Mouse (Mus musculus) hindbrain, postnatal 0 days (tissue): Measurements from ENCODE around the gene 6430628N08Rik. TPM values are rescaled to one million over a fixed set of nuclear protein-coding genes. Genes with fewer than 3 reads are reported as not detected.

Experiments used
- ATAC-seq: fragments of 200-750 bp; cut with Nextera tagmentation; 2 replicates; pipeline ENCODE4 v1.8.0; 2017; ENCODE audit warnings: mild to moderate bottlenecking, moderate TSS enrichment, moderate library complexity
- DNase-seq: peaks from one replicate; pipeline ENCODE4 v3.0.0-alpha.2; 2015; ENCODE audit warnings: low spot score
- H3K27ac ChIP-seq: fragments of 300-500 bp; sonication (generic); 2 replicates; pipeline ENCODE4 v1.5.1; 2014; ENCODE audit warnings: mild to moderate bottlenecking
- H3K27me3 ChIP-seq: fragments of 300-500 bp; sonication (generic); 2 replicates; pipeline ENCODE4 v1.6.1; 2014; ENCODE audit warnings: low read length, mixed read lengths; ENCODE audit not compliant: insufficient read depth
- H3K36me3 ChIP-seq: fragments of 300-500 bp; sonication (generic); 2 replicates; pipeline ENCODE4 v1.6.1; 2014; ENCODE audit warnings: low read length, mixed read lengths; ENCODE audit not compliant: insufficient read depth
- H3K4me1 ChIP-seq: fragments of 300-500 bp; sonication (generic); 2 replicates; pipeline ENCODE4 v1.6.1; 2014; ENCODE audit warnings: antibody characterized with exemption, low read length, mixed read lengths; ENCODE audit not compliant: insufficient read depth
- H3K4me2 ChIP-seq: fragments of 300-500 bp; sonication (generic); 2 replicates; pipeline ENCODE4 v1.6.1; 2014; ENCODE audit warnings: low read depth, mild to moderate bottlenecking, low read length, moderate library complexity, mixed read lengths
- H3K4me3 ChIP-seq: fragments of 300-500 bp; sonication (generic); 2 replicates; pipeline ENCODE4 v1.5.1; 2014; ENCODE audit warnings: low read length
- H3K9ac ChIP-seq: fragments of 300-500 bp; sonication (generic); replicated peaks from 2 replicates; pipeline ENCODE4 v1.6.1; 2014; ENCODE audit warnings: mild to moderate bottlenecking, low read length, moderate library complexity, mixed read lengths
- H3K9me3 ChIP-seq: fragments of 300-500 bp; sonication (generic); 2 replicates; pipeline ENCODE4 v1.6.1; 2016; ENCODE audit warnings: low read length, mixed read lengths
- CTCF ChIP-seq: IDR thresholded peaks from 2 replicates; pipeline ENCODE4 v1.5.1; 2016; ENCODE audit warnings: antibody characterized with exemption, control low read depth, low read depth
- WGBS: fragments of 180-500 bp; shearing (Covaris S2); extraction: QIAGEN DNeasy Blood & Tissue Kit; methylation state at CpG from one replicate; pipeline ENCODE4 v1.1.7; 2014; 5-methylcytosine and 5-hydroxymethylcytosine counted together
- polyA plus RNA-seq: library from polyadenylated mRNA; unstranded; fragments of >200 nt; fragmentation: Nextera tagmentation; extraction: Ambion mirVana; gene quantifications from 2 replicates; pipeline ENCODE4 v1.2.1, GENCODE M21; 2015
- total RNA-seq: library from RNA; depleted of rRNA; stranded (reverse); fragments of >200 nt; gene quantifications from 2 replicates; pipeline ENCODE4 v1.2.3, GENCODE M21; 2014

Gene 6430628N08Rik
- total and polyA plus RNA-seq, 2 experiments from 2014 or later = 0.16 to 0.49 TPM

- 52% methylated on average over 10 of the region's 10 CpGs for WGBS
These were observed 26.6 kb upstream of the 6430628N08Rik start for GRCm38 (mm10) chr4:115863880-115864279.

DNA sequence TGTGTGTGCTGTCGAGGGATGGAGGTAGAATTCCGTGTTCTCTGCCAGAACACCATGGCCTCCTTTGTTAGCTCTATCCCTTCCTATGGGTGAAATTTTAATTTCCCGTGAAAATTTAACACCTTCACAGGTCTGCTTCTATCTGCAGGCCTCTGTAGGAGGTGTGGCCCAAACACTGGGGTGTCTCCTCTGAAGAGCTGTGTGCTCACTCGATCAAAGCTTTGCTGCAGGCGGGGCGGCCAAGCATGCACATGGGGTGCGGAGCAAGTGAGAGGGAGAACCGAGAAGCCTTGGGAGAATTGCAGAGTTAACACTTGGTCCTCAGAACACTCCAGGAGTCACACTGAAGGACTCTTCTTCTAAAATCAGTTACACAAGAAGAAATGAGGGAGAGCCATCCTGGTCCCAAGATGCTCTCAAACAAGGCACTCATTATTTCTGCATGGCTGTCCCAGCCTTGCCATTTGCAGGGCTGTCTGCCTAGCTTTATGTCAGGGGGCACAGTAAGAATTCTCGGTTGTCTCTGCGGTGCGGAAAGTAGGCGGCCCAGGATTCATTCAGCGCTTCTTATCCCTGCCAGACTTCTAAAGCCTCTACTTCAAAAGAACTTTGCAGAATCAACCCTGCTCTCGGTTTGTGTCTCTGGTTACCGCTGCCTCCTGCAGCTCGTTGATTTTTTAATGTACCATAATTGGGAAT lies 20.8 kb upstream of the 6430628N08Rik start:
- no peaks in the 10 kb centered on the region for H3K27me3 ChIP-seq
- peak; percentile 31; the same call in 1 of the 2 replicates for ATAC-seq
- H3K9ac ChIP-seq = no peak overlapping the region
- 0 out of 2 replicates have a peak, but pooled peaks cover 6% of the 10 kb centered on the region for H3K36me3 ChIP-seq
- TF ChIP-seq CTCF = no peak
- no peak overlapping the region for H3K27ac ChIP-seq
- no peaks in the 10 kb centered on the region for H3K9me3 ChIP-seq
- H3K4me1 ChIP-seq = peaks cover 4% of the 10 kb centered on the region; the same call in 1 of the 2 replicates
- DNase-seq = no peak
- WGBS = 29% methylated on average over 16 of the region's 16 CpGs
- no peak overlapping the region for H3K4me3 ChIP-seq
- no peak overlapping the region for H3K4me2 ChIP-seq

More at GRCm38 (mm10) chr4:115863880-115864279, 26.6 kb upstream of the 6430628N08Rik start:
- H3K27ac ChIP-seq = no peak overlapping the region
- no peak for DNase-seq
- H3K4me1 ChIP-seq = no peaks in the 10 kb centered on the region
- no peak for ATAC-seq
- H3K27me3 ChIP-seq = no peaks in the 10 kb centered on the region
- H3K9ac ChIP-seq = no peak overlapping the region
- H3K9me3 ChIP-seq = no peaks in the 10 kb centered on the region
- 0 out of 2 replicates have a peak, but pooled peaks cover 5% of the 10 kb centered on the region for H3K36me3 ChIP-seq
- no peak overlapping the region for H3K4me3 ChIP-seq
- no peak overlapping the region for H3K4me2 ChIP-seq
- TF ChIP-seq CTCF = no peak

DNA sequence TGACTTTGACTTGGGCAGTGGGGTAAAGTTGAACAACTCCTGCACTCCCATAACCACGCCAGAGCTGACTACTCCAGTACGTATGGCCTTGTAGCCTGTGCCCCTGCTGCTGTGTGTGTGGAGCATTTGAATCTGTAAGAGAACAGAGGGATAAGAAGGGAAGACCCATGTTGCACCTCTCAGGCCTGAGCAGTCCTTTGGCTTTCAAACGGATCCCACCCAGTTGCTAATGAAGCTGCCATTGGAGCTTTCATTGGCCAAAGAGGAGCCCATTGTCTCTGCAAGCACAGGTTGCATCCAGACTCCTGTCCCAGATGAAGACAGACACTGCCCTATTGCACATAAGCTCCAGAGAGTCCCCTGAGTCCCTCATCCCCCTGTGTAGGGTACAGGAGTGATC lies 17.2 kb upstream of the 6430628N08Rik start:
- 0 out of 2 replicates have a peak, but pooled peaks cover 6% of the 10 kb centered on the region for H3K36me3 ChIP-seq
- H3K27ac ChIP-seq = no peak overlapping the region
- H3K9me3 ChIP-seq = no peaks in the 10 kb centered on the region
- no peak for TF ChIP-seq CTCF
- H3K9ac ChIP-seq = no peak overlapping the region
- 71% methylated on average over 3 of the region's 3 CpGs for WGBS
- DNase-seq (no peak), ATAC-seq (no peak)
- H3K27me3 ChIP-seq = no peaks in the 10 kb centered on the region
- H3K4me2 ChIP-seq = no peak overlapping the region
- peaks cover 5% of the 10 kb centered on the region; the same call in 1 of the 2 replicates for H3K4me1 ChIP-seq
- no peak overlapping the region for H3K4me3 ChIP-seq

- peak; percentile 20 for DNase-seq
These were observed 12.2 kb upstream of the 6430628N08Rik start for GRCm38 (mm10) chr4:115878216-115878678.

GRCm38 (mm10) chr4:115878828-115879227 lies 11.6 kb upstream of the 6430628N08Rik start:
- peaks cover 18% of the 10 kb centered on the region for H3K4me1 ChIP-seq
- ATAC-seq (no peak), DNase-seq (no peak)
- TF ChIP-seq CTCF = no peak
- no peak overlapping the region for H3K4me2 ChIP-seq
- H3K9me3 ChIP-seq = no peaks in the 10 kb centered on the region
- no peaks in the 10 kb centered on the region for H3K27me3 ChIP-seq
- no peak overlapping the region for H3K27ac ChIP-seq
- WGBS = 39% methylated on average over 9 of the region's 9 CpGs
- H3K9ac ChIP-seq = no peak overlapping the region
- H3K4me3 ChIP-seq = no peak overlapping the region
- no peaks in the 10 kb centered on the region for H3K36me3 ChIP-seq

More at GRCm38 (mm10) chr4:115878216-115878678, 12.2 kb upstream of the 6430628N08Rik start:
- Histone ChIP-seq H3K27me3 (no peaks in the 10 kb centered on the region), H3K9me3 (no peaks in the 10 kb centered on the region), H3K9ac (no peak overlapping the region; the same call in 1 of the 2 replicates), H3K4me3 (no peak overlapping the region), H3K4me2 (0 out of 2 replicates have a peak overlapping the region, but pooled peaks have one; percentile 13), H3K4me1 (peaks cover 18% of the 10 kb centered on the region), H3K27ac (peak overlapping the region; percentile 8; the same call in 1 of the 2 replicates), H3K36me3 (no peaks in the 10 kb centered on the region)
- TF ChIP-seq CTCF = no peak
- WGBS = 5% methylated on average over 11 of the region's 11 CpGs
- ATAC-seq = peak; percentile 18; the same call in 1 of the 2 replicates

- DNase-seq (peak; percentile 86), ATAC-seq (peak; percentile 48)
- H3K4me2 ChIP-seq = no peak overlapping the region
- H3K36me3 ChIP-seq = no peaks in the 10 kb centered on the region
- no peak overlapping the region; the same call in 1 of the 2 replicates for H3K27ac ChIP-seq
- H3K4me3 ChIP-seq = no peak overlapping the region
- no peak for TF ChIP-seq CTCF
- H3K9me3 ChIP-seq = no peaks in the 10 kb centered on the region
- 0% methylated on average over 1 of the region's 1 CpGs for WGBS
- no peaks in the 10 kb centered on the region for H3K27me3 ChIP-seq
- no peak overlapping the region for H3K9ac ChIP-seq
- H3K4me1 ChIP-seq = peaks cover 23% of the 10 kb centered on the region
These were observed 9.3 kb upstream of the 6430628N08Rik start for GRCm38 (mm10) chr4:115881183-115881582.

GRCm38 (mm10) chr4:115882195-115882594 lies 8.3 kb upstream of the 6430628N08Rik start:
- H3K36me3 ChIP-seq = no peaks in the 10 kb centered on the region
- DNase-seq = no peak
- peaks cover 23% of the 10 kb centered on the region for H3K4me1 ChIP-seq
- H3K4me2 ChIP-seq = no peak overlapping the region
- no peaks in the 10 kb centered on the region for H3K27me3 ChIP-seq
- no peak overlapping the region for H3K27ac ChIP-seq
- TF ChIP-seq CTCF = no peak
- no peak overlapping the region for H3K4me3 ChIP-seq
- no peak for ATAC-seq
- no peak overlapping the region for H3K9ac ChIP-seq
- no peaks in the 10 kb centered on the region for H3K9me3 ChIP-seq
- WGBS = 54% methylated on average over 4 of the region's 4 CpGs
